Mouse (Mus musculus) liver, embryonic 14.5 days (tissue): ENCODE results near the gene Tfb1m.

Experiments used
- CTCF ChIP-seq: IDR thresholded peaks from 2 replicates; pipeline ENCODE4 v1.5.1; 2016; ENCODE audit warnings: antibody characterized with exemption, low read depth, control low read depth
- EP300 ChIP-seq: IDR thresholded peaks from 2 replicates; pipeline ENCODE4 v1.6.1; 2016; ENCODE audit warnings: antibody characterized with exemption, low read depth

- TF ChIP-seq CTCF (no peak), EP300 (no peak)
Measured at GRCm38 (mm10) chr17:3597130-3597529, 39.5 kb upstream of the Tfb1m start.
